Mouse (Mus musculus): ENCODE measurements at regions not wholly inside any gene's neighbourhood (a gene's known extent, or its start where the extent isn't known, plus 50 kb on each side); places are given as distances from the start of the nearest gene placed in this dataset.

- Histone ChIP-seq H3K4me3 (ENCODE audit: insufficient read depth, low read depth, low read length) (no peak overlapping the region), H3K27me3 (ENCODE audit: control insufficient read depth, insufficient read depth, low read length) (no peaks in the 10 kb centered on the region), H3K27ac (replicated peaks; ENCODE audit: insufficient read depth, low read depth, low read length) (no peak overlapping the region), H3K36me3 (ENCODE audit: control insufficient read depth, insufficient read depth, low read length) (no peaks in the 10 kb centered on the region), H3K4me1 (ENCODE audit: control insufficient read depth, insufficient read depth, low read length) (no peaks in the 10 kb centered on the region), H3K9ac (ENCODE audit: low read depth, low read length) (no peak overlapping the region), H3K79me2 (ENCODE audit: control insufficient read depth, insufficient read depth, low read length) (no peaks in the 10 kb centered on the region)
- 47% methylated on average over 9 of the region's 9 CpGs for WGBS
- DNase-seq (ENCODE audit: extremely low read depth, low read depth, low spot score): no peak
- TF ChIP-seq CTCF (IDR thresholded peaks at IDR 0.05; ENCODE audit: low read depth, low read length) (no peak), POLR2A (IDR thresholded peaks at IDR 0.05; ENCODE audit: extremely low read depth, insufficient read depth, low read length) (no peak)
Observed at GRCm38 (mm10) chr1:92271676-92272291, 76.3 kb upstream of the Hdac4 start.

GRCm38 (mm10) chr1:92270486-92271058 lies 75.1 kb upstream of the Hdac4 start:
- Histone ChIP-seq H3K27me3 (ENCODE audit: control insufficient read depth, insufficient read depth, low read length) (no peaks in the 10 kb centered on the region), H3K27ac (replicated peaks; ENCODE audit: insufficient read depth, low read depth, low read length) (no peak overlapping the region), H3K4me3 (ENCODE audit: insufficient read depth, low read depth, low read length) (no peak overlapping the region), H3K9ac (ENCODE audit: low read depth, low read length) (no peak overlapping the region), H3K36me3 (ENCODE audit: control insufficient read depth, insufficient read depth, low read length) (no peaks in the 10 kb centered on the region), H3K4me1 (ENCODE audit: control insufficient read depth, insufficient read depth, low read length) (no peaks in the 10 kb centered on the region), H3K79me2 (ENCODE audit: control insufficient read depth, insufficient read depth, low read length) (no peaks in the 10 kb centered on the region)
- DNase-seq (ENCODE audit: extremely low read depth, low read depth, low spot score): no peak
- 49% methylated on average over 6 of the region's 6 CpGs for WGBS
- TF ChIP-seq CTCF (IDR thresholded peaks at IDR 0.05; ENCODE audit: low read depth, low read length): no peak
- no peak for TF ChIP-seq POLR2A (IDR thresholded peaks at IDR 0.05; ENCODE audit: extremely low read depth, insufficient read depth, low read length)

GRCm38 (mm10) chr1:92269464-92269863 lies 74.0 kb upstream of the Hdac4 start:
- Histone ChIP-seq H3K79me2 (ENCODE audit: control insufficient read depth, insufficient read depth, low read length) (no peaks in the 10 kb centered on the region), H3K4me3 (ENCODE audit: insufficient read depth, low read depth, low read length) (no peak overlapping the region), H3K9ac (ENCODE audit: low read depth, low read length) (no peak overlapping the region), H3K36me3 (ENCODE audit: control insufficient read depth, insufficient read depth, low read length) (no peaks in the 10 kb centered on the region), H3K4me1 (ENCODE audit: control insufficient read depth, insufficient read depth, low read length) (no peaks in the 10 kb centered on the region), H3K27ac (replicated peaks; ENCODE audit: insufficient read depth, low read depth, low read length) (no peak overlapping the region), H3K27me3 (ENCODE audit: control insufficient read depth, insufficient read depth, low read length) (no peaks in the 10 kb centered on the region)
- WGBS: 66% methylated on average over 10 of the region's 10 CpGs
- TF ChIP-seq POLR2A (IDR thresholded peaks at IDR 0.05; ENCODE audit: extremely low read depth, insufficient read depth, low read length) (no peak), CTCF (IDR thresholded peaks at IDR 0.05; ENCODE audit: low read depth, low read length) (no peak)
- DNase-seq (ENCODE audit: extremely low read depth, low read depth, low spot score): no peak

GRCm38 (mm10) chr1:92264941-92265340 lies 69.4 kb upstream of the Hdac4 start:
- no peaks in the 10 kb centered on the region for H3K27me3 ChIP-seq (ENCODE audit: control insufficient read depth, insufficient read depth, low read length)
- TF ChIP-seq CTCF (IDR thresholded peaks at IDR 0.05; ENCODE audit: low read depth, low read length): no peak
- no peak for TF ChIP-seq POLR2A (IDR thresholded peaks at IDR 0.05; ENCODE audit: extremely low read depth, insufficient read depth, low read length)

GRCm38 (mm10) chr1:92259715-92260392 lies 64.4 kb upstream of the Hdac4 start:
- TF ChIP-seq POLR2A (IDR thresholded peaks at IDR 0.05; ENCODE audit: extremely low read depth, insufficient read depth, low read length) (no peak), CTCF (IDR thresholded peaks at IDR 0.05; ENCODE audit: low read depth, low read length) (no peak)
- Histone ChIP-seq H3K9ac (ENCODE audit: low read depth, low read length) (no peak overlapping the region), H3K4me1 (ENCODE audit: control insufficient read depth, insufficient read depth, low read length) (no peaks in the 10 kb centered on the region), H3K27ac (replicated peaks; ENCODE audit: insufficient read depth, low read depth, low read length) (no peak overlapping the region), H3K36me3 (ENCODE audit: control insufficient read depth, insufficient read depth, low read length) (no peaks in the 10 kb centered on the region), H3K79me2 (ENCODE audit: control insufficient read depth, insufficient read depth, low read length) (no peaks in the 10 kb centered on the region), H3K4me3 (ENCODE audit: insufficient read depth, low read depth, low read length) (no peak overlapping the region), H3K27me3 (ENCODE audit: control insufficient read depth, insufficient read depth, low read length) (no peaks in the 10 kb centered on the region)
- WGBS: 85% methylated on average over 23 of the region's 23 CpGs
- DNase-seq (ENCODE audit: extremely low read depth, low read depth, low spot score): no peak

More at GRCm38 (mm10) chr1:92264941-92265340, 69.4 kb upstream of the Hdac4 start:
- Histone ChIP-seq H3K27ac (replicated peaks; ENCODE audit: insufficient read depth, low read depth, low read length) (no peak overlapping the region), H3K9ac (ENCODE audit: low read depth, low read length) (no peak overlapping the region), H3K4me3 (ENCODE audit: insufficient read depth, low read depth, low read length) (no peak overlapping the region), H3K36me3 (ENCODE audit: control insufficient read depth, insufficient read depth, low read length) (no peaks in the 10 kb centered on the region), H3K79me2 (ENCODE audit: control insufficient read depth, insufficient read depth, low read length) (no peaks in the 10 kb centered on the region), H3K4me1 (ENCODE audit: control insufficient read depth, insufficient read depth, low read length) (no peaks in the 10 kb centered on the region)
- no peak for DNase-seq (ENCODE audit: extremely low read depth, low read depth, low spot score)
- 73% methylated on average over 4 of the region's 4 CpGs for WGBS

- no peak overlapping the region for H3K27ac ChIP-seq (replicated peaks; ENCODE audit: insufficient read depth, low read depth, low read length)
- H3K79me2 ChIP-seq (ENCODE audit: control insufficient read depth, insufficient read depth, low read length): no peaks in the 10 kb centered on the region
- H3K4me3 ChIP-seq (ENCODE audit: insufficient read depth, low read depth, low read length): no peak overlapping the region
- no peaks in the 10 kb centered on the region for H3K27me3 ChIP-seq (ENCODE audit: control insufficient read depth, insufficient read depth, low read length)
- DNase-seq (ENCODE audit: extremely low read depth, low read depth, low spot score): no peak
- TF ChIP-seq POLR2A (IDR thresholded peaks at IDR 0.05; ENCODE audit: extremely low read depth, insufficient read depth, low read length): no peak
- TF ChIP-seq CTCF (IDR thresholded peaks at IDR 0.05; ENCODE audit: low read depth, low read length): no peak
- H3K9ac ChIP-seq (ENCODE audit: low read depth, low read length): no peak overlapping the region
- H3K4me1 ChIP-seq (ENCODE audit: control insufficient read depth, insufficient read depth, low read length): no peaks in the 10 kb centered on the region
- no peaks in the 10 kb centered on the region for H3K36me3 ChIP-seq (ENCODE audit: control insufficient read depth, insufficient read depth, low read length)
Observed at GRCm38 (mm10) chr1:92258026-92258425, 62.5 kb upstream of the Hdac4 start.

Data from liver, adult 2 months (tissue).